Mouse (Mus musculus) hindbrain, embryonic 14.5 days (tissue): ENCODE results near the gene Gm19935. TPM values are rescaled to one million over a fixed set of nuclear protein-coding genes. Genes with fewer than 3 reads are reported as not detected.

ENCODE experiments used
- ATAC-seq: fragments of 200-750 bp; cut with Nextera tagmentation; 2 replicates; pipeline ENCODE4 v1.8.0; 2017; ENCODE audit warnings: moderate number of reproducible peaks, mild to moderate bottlenecking, moderate TSS enrichment, moderate library complexity; ENCODE audit not compliant: low FRiP score
- DNase-seq: peaks from one replicate; pipeline ENCODE4 v3.0.0-alpha.2; 2015; ENCODE audit warnings: low spot score
- H3K27ac ChIP-seq: fragments of 300-500 bp; sonication (generic); 2 replicates; pipeline ENCODE4 v1.5.1; 2014; ENCODE audit warnings: mild to moderate bottlenecking, moderate library complexity
- H3K27me3 ChIP-seq: fragments of 300-500 bp; sonication (generic); 2 replicates; pipeline ENCODE4 v1.6.1; 2014; ENCODE audit warnings: mild to moderate bottlenecking, low read length, mixed read lengths; ENCODE audit not compliant: control insufficient read depth, insufficient read depth
- H3K36me3 ChIP-seq: fragments of 300-500 bp; sonication (generic); replicated peaks from 2 replicates; pipeline ENCODE4 v1.6.1; 2014; ENCODE audit not compliant: control insufficient read depth, insufficient read depth
- H3K4me1 ChIP-seq: fragments of 300-500 bp; sonication (generic); replicated peaks from 2 replicates; pipeline ENCODE4 v1.6.1; 2014; ENCODE audit warnings: antibody characterized with exemption, low read length, mixed read lengths; ENCODE audit not compliant: control insufficient read depth, insufficient read depth
- H3K4me2 ChIP-seq: fragments of 300-500 bp; sonication (generic); replicated peaks from 2 replicates; pipeline ENCODE4 v1.6.1; 2014; ENCODE audit warnings: mild to moderate bottlenecking, moderate library complexity
- H3K4me3 ChIP-seq: fragments of 300-500 bp; sonication (generic); replicated peaks from 2 replicates; pipeline ENCODE4 v1.5.1; 2014; ENCODE audit warnings: mild to moderate bottlenecking, low read length
- H3K9ac ChIP-seq: fragments of 300-500 bp; sonication (generic); 2 replicates; pipeline ENCODE4 v1.6.1; 2014
- H3K9me3 ChIP-seq: fragments of 300-500 bp; sonication (generic); 2 replicates; pipeline ENCODE4 v1.6.1; 2016; ENCODE audit warnings: low read length; ENCODE audit not compliant: control insufficient read depth
- WGBS: fragments of 180-500 bp; shearing (Covaris S2); extraction: QIAGEN DNeasy Blood & Tissue Kit; methylation state at CpG from one replicate; pipeline ENCODE4 v1.1.7; 2014; 5-methylcytosine and 5-hydroxymethylcytosine counted together
- polyA plus RNA-seq: library from polyadenylated mRNA; unstranded; fragments of >200 nt; fragmentation: Nextera tagmentation; extraction: Ambion mirVana; gene quantifications from 2 replicates; pipeline ENCODE4 v1.2.1, GENCODE M21; 2014

Gene Gm19935
- polyA plus RNA-seq, 1 experiment from 2014 or later, result 2.7 TPM

DNA sequence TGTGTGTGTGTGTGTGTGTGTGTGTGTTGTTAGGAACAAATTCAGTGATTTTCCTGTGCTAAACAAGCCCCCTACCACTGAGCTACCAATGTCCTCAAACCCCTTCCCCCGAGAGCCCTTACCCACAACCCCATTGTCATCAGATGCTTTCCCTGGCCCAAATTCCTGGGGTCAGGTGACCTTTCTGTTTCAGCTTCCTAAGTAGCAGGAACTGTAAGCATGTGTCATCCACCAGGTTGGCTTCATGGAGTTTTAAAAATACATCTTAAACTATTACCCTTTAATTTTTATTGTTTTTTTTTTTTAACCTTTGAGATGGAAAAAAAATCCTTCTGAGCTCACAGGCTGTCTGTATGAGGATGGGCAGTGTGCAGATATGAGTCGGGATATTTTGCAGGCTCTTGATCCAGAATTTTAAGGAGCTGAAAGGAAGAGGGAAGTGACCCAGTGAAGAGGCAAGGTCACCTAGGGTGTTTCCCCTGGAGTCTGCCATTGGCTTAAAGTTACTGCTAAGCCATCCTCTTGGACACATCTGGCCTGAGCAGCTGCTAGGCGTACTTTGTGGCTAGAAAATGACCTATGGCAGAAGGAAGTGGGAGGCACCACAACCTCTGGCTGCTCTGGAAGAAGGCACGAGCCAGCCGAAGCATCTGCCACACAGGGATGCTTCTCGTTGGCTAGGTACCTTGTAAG is 16.6 kb upstream of the Gm19935 start:
- no peak for DNase-seq
- 69% methylated on average over 6 of the region's 6 CpGs for WGBS

DNA sequence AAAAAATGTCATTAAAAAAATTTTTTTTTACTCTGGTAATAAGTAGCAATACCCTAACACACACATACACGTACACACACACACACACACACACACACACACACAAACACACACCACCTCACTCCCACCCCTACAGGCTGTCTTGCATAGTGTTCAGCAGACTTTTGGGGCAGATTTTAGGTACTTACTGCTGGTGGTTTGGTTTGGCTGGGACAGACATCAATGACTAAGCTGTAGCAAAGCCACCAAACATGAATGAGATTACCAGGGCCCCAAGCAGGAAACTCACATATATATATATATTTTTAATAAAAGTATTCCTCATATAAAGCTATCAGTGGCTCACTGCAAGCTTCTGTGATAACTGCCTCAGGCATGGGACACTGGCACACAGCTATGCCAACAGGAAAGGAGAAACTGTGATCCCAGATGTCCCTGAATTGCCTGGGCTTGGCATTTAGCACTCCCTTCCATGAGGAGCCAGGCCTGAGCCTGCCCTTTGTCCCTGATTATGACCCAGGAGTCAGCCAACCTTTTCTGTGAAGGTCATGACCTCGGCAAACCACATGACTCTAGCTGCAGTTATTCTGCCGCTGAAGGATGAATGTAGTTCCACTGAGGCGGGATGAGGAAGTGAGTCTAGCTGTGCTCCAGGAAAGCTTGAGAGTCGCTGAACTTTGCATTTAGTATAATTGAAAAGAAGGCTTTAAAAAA is 15.5 kb upstream of the Gm19935 start:
- no peaks in the 10 kb centered on the region for H3K36me3 ChIP-seq
- H3K27ac ChIP-seq, result no peak overlapping the region
- ATAC-seq (no peak), DNase-seq (no peak)
- H3K4me1 ChIP-seq, result peaks cover 6% of the 10 kb centered on the region
- H3K4me3 ChIP-seq, result no peak overlapping the region
- no peaks in the 10 kb centered on the region for H3K9me3 ChIP-seq
- no peak overlapping the region for H3K4me2 ChIP-seq
- H3K27me3 ChIP-seq, result no peaks in the 10 kb centered on the region
- 35% methylated on average over 5 of the region's 5 CpGs for WGBS
- no peak overlapping the region for H3K9ac ChIP-seq

More for the DNA sequence above, 16.6 kb upstream of the Gm19935 start:
- no peak overlapping the region for H3K4me2 ChIP-seq
- no peaks in the 10 kb centered on the region for H3K27me3 ChIP-seq
- no peak overlapping the region for H3K27ac ChIP-seq
- H3K9ac ChIP-seq, result no peak overlapping the region
- no peaks in the 10 kb centered on the region for H3K9me3 ChIP-seq
- H3K36me3 ChIP-seq, result no peaks in the 10 kb centered on the region
- H3K4me3 ChIP-seq, result no peak overlapping the region
- no peaks in the 10 kb centered on the region for H3K4me1 ChIP-seq
- ATAC-seq, result no peak

- no peak overlapping the region for H3K27ac ChIP-seq
- peaks cover 6% of the 10 kb centered on the region for H3K4me1 ChIP-seq
- DNase-seq, result no peak
- no peaks in the 10 kb centered on the region for H3K36me3 ChIP-seq
- H3K27me3 ChIP-seq, result no peaks in the 10 kb centered on the region
- no peak for ATAC-seq
- H3K9me3 ChIP-seq, result no peaks in the 10 kb centered on the region
- H3K4me3 ChIP-seq, result no peak overlapping the region
- no peak overlapping the region for H3K4me2 ChIP-seq
- WGBS, result 54% methylated on average over 8 of the region's 8 CpGs
- H3K9ac ChIP-seq, result no peak overlapping the region
Measured at GRCm38 (mm10) chr8:90830980-90831379, 13.8 kb upstream of the Gm19935 start.

DNA sequence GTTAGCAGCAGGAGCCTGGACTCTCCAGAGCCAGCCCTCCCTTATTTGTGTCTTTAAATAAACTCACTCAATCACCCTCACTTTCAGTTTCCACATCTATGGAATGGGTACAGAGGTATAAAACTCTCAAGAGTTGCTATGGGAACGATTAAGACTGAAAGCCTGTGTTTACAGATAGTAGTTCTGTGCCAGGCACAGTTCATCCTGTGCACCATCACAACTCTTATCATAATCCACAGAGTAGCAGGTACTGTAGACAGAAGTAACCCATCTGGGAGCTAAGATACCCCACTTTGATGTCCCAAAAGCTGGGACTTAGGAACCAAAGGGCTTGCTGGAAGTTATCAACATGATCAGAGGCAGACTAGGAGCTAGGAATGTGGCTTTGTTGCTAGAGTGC is 12.6 kb upstream of the Gm19935 start:
- H3K27ac ChIP-seq, result no peak overlapping the region
- WGBS, result 90% methylated on average over 1 of the region's 1 CpGs
- no peak overlapping the region for H3K9ac ChIP-seq
- no peaks in the 10 kb centered on the region for H3K9me3 ChIP-seq
- H3K27me3 ChIP-seq, result no peaks in the 10 kb centered on the region
- DNase-seq (no peak), ATAC-seq (no peak)
- H3K4me2 ChIP-seq, result peak overlapping the region; percentile 81
- peaks cover 6% of the 10 kb centered on the region for H3K4me1 ChIP-seq
- no peaks in the 10 kb centered on the region for H3K36me3 ChIP-seq
- H3K4me3 ChIP-seq, result no peak overlapping the region

GRCm38 (mm10) chr8:90828987-90829740 is 12.0 kb upstream of the Gm19935 start:
- no peaks in the 10 kb centered on the region for H3K27me3 ChIP-seq
- peak; percentile 52 for DNase-seq
- H3K4me1 ChIP-seq, result peaks cover 6% of the 10 kb centered on the region
- peak overlapping the region; percentile 69 for H3K27ac ChIP-seq
- 2% methylated on average over 11 of the region's 11 CpGs for WGBS
- H3K9me3 ChIP-seq, result no peaks in the 10 kb centered on the region
- ATAC-seq, result peak; percentile 78
- H3K4me2 ChIP-seq, result peak overlapping the region; percentile 81
- H3K9ac ChIP-seq, result peak overlapping the region; percentile 57
- H3K36me3 ChIP-seq, result no peaks in the 10 kb centered on the region
- peak overlapping the region; percentile 46 for H3K4me3 ChIP-seq

- H3K9me3 ChIP-seq, result no peaks in the 10 kb centered on the region
- WGBS, result under 1% methylated on average over 39 of the region's 39 CpGs
- peaks cover 6% of the 10 kb centered on the region for H3K4me1 ChIP-seq
- peak within 1 kb of the TSS; percentile 75 for H3K27ac ChIP-seq
- DNase-seq, result peak; percentile 97
- no peaks in the 10 kb centered on the region for H3K27me3 ChIP-seq
- peak within 1 kb of the TSS; percentile 57 for H3K9ac ChIP-seq
- ATAC-seq, result peak; percentile 94
- peak within 1 kb of the TSS; percentile 81 for H3K4me2 ChIP-seq
- no peaks in the 10 kb centered on the region for H3K36me3 ChIP-seq
- peak within 1 kb of the TSS; percentile 46 for H3K4me3 ChIP-seq
Measured at GRCm38 (mm10) chr8:90828181-90828986, 11.2 kb upstream of the Gm19935 start, which contains the start of gene Chd9. TSS of gene Chd9 (plus strand) at chr8:90828352.

DNA sequence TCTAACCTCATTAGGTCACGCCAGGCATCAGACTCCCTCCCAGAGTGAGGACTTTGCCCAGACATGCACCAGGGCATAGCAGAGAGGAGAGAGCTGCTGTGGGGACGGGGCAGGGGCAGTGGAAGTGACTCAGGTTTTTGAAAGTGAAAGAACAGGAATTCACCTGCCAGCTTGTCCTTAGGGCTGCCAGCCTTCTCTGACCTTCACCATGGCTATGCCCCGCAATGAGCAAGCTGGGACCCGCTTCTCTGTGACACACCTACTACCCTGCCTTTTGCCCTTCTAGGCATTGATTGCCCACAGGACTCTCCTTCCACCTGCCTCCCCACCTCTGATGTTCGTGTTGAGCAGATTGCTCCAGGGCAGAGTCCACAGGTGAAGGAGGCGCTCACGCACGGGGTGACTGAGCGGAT is 8.3 kb upstream of the Gm19935 start:
- H3K27ac ChIP-seq, result no peak overlapping the region
- H3K27me3 ChIP-seq, result no peaks in the 10 kb centered on the region
- DNase-seq (no peak), ATAC-seq (no peak)
- 87% methylated on average over 9 of the region's 9 CpGs for WGBS
- peaks cover 6% of the 10 kb centered on the region for H3K4me1 ChIP-seq
- H3K9ac ChIP-seq, result no peak overlapping the region
- H3K4me2 ChIP-seq, result no peak overlapping the region
- H3K9me3 ChIP-seq, result no peaks in the 10 kb centered on the region
- H3K36me3 ChIP-seq, result no peaks in the 10 kb centered on the region
- no peak overlapping the region for H3K4me3 ChIP-seq

DNA sequence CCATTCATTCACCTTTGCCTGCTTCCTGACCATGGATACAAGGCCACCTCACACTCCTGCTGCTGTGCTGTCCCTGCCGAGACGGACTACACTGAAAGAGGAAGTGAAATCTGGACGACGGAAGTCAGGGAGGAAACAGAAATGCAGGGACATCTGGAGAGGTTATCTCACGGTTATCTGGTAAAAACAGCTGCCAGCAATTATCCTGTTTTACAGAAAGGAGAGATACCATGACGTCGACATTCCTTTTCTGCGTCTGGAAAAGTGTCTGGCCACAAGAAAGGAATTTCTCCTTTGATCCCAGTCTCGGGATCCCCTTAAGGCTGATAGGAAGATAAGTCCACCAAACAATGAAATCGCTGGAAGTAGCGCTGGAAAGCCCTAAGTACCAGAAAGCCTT is 5.2 kb upstream of the Gm19935 start:
- H3K4me3 ChIP-seq, result no peak overlapping the region
- H3K9me3 ChIP-seq, result no peaks in the 10 kb centered on the region
- 69% methylated on average over 11 of the region's 11 CpGs for WGBS
- H3K9ac ChIP-seq, result no peak overlapping the region
- H3K27me3 ChIP-seq, result no peaks in the 10 kb centered on the region
- H3K27ac ChIP-seq, result no peak overlapping the region
- no peaks in the 10 kb centered on the region for H3K36me3 ChIP-seq
- H3K4me2 ChIP-seq, result no peak overlapping the region
- DNase-seq, result no peak
- ATAC-seq, result no peak
- no peaks in the 10 kb centered on the region for H3K4me1 ChIP-seq
